Mouse (Mus musculus) c-Kit-positive CD71-negative TER-119-negative erythroid progenitor cells, embryonic 14.5 days (primary cell): ENCODE measurements around the gene Gm11549.
A peak's percentile ranks its signal among the peaks of the same experiment; 100 is the strongest.

Experiments used
- DNase-seq: peaks from one replicate; pipeline ENCODE4 v3.0.0-alpha.2; 2013; ENCODE audit warnings: low read depth

Gm11549 gene

DNA sequence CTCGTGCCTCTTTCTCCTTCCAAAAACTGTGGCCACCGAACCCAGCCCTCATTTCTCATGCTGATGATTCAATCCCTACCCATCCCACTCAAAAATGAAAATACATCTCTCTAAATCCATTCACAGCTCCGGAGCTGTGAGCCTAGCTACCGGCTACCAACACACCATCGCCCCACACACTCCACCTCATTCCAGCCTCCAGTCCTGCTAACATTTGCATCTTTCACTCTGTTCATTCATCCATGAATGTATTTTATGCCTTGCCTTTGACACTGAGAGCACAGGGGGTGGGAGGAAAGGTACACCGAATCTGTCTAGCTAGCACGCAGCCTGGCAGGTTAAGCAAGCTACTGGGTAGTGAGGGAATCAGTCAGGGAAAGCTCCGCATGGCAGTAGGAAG lies 42.8 kb downstream of the Gm11549 start:
- no peak for DNase-seq

DNA sequence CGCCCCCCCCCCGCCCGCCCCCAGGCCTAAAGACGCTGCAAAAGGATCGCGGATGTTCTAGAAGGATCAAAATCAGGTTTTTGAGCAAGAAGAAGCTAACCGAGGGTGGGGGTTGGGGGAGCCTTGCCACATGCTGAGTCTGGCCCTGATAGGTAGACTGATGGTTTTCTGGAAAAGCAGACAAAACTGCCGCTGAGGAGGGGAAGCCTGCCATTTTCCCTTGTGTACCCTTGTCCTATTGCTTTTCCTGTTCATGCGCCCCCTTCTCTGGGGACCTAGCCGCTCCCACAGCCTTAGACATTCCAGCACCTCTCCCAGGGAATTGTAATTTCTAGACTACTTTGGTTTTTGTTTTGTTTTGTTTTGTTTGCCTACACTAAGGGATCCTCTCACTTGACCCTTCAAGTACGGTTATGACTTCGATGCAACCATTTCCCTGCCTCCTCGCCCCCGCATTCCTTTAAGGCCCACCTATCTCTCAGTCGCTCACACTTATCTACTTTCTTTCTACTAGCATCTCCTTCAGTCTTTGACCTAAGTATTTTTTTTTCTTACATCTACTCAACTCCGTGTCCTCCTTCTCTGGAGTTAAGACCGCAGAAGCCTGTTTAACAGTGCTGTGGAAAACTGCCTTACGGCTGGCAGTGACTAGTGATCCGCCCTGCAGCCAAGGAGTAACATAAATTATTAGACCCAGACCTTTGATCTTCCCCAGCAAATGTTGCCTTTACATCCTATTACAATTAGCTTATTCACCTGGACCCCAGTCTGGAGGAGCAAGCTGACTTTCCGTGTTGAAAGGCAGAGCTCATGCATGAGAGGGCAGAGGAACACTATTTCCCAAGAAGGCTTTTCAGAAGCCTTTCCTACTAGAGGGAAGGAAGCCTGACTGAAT lies 45.1 kb downstream of the Gm11549 start:
- DNase-seq: no peak

DNA sequence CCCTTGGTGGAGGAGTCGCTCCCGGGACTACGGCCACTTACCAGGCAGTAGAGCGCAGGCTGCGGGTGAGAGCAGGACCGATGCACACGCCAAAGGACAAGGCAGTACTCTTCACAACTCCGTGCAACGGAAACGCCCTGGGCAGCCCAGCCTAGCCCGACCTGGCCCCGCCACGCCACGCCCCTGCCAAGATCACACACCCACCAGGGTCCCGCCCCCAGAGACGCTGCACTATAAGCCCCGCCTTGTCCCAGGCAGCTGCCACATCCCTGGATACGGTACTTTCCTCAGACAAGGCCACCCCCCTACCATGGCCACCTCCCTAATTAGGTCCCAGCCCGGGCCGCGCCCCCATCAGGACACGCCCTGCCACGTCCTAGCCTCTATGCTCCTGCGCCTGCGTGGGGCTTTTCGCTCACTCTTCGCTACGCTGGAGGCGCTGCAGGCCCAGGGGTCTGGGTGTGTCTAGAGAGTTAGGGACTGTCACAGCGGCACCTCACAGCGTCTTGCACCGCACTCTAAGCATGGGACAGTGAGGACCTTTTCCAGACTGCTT lies 46.0 kb downstream of the Gm11549 start, which contains the start of the genes Anxa5 and 1810062G17Rik:
Anxa5 (minus strand) TSS at position 363 of the 556 bp plus-strand sequence.
1810062G17Rik (plus strand) TSS at position 406 of the 556 bp plus-strand sequence.
- peak; percentile 93 for DNase-seq

DNA sequence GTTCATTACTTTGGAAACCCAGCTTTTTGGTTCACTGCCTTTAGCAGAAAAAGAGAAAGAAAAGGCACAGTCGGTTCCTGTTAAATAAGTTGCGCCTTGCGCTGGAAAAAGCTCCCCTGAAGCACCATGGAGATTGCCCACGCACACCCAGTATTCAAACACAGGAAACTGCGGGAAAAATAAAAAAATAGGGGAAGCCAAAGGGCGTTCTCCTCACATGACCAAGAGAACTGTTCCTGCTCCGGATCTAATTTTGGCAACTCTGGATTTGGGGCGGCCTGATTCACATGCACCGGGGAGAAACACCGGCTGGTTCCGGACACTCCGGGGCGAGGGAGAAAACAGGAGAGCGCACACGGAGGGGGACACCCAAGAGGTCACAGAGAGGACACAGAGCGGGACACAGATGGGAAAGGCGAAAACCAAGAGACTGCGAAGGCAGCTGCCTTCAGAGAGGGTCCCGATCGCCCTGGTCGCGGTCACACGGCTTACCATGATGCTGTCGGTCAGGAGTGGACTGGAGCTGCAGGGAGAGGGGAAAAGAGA lies 46.6 kb downstream of the Gm11549 start:
- DNase-seq: no peak

DNA sequence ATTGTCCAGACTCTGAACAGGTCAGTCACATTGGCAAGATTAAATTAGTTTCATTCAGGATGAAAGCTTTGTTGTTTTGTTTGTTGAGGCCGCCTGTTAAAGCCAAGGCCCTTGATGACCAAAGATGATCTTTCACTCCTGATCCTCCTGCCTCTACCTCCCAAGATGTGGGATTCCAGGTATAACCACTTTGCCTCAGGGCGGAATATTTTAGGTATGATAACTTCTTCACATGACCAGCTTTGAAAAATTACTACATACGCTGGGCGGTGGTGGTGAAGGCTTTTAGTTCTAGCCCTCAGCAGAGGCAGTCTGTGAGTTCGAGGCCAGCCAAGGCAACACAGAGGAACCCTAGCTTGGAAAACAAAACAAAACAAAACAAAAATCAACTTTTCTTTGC lies 47.2 kb downstream of the Gm11549 start:
- DNase-seq: no peak

DNA sequence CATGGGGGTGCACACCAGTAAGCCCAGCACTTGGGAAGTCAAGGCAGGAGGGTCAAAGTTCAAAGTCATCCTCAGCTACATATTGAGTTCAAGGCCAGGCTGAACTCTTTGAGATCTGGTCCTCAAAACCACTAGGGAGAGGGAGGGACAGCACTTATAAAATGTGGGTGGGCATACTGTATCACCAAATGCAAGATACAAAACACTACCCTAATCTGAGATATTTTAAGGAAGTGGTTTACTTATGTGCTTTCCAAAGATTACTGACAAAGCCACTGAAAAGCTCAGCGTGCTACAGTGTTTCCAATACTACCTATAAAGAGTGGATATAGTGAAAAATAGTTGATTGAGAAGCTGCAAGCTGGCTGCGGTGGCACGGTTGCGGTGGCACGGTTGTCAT lies 48.4 kb downstream of the Gm11549 start:
- DNase-seq: no peak

DNA sequence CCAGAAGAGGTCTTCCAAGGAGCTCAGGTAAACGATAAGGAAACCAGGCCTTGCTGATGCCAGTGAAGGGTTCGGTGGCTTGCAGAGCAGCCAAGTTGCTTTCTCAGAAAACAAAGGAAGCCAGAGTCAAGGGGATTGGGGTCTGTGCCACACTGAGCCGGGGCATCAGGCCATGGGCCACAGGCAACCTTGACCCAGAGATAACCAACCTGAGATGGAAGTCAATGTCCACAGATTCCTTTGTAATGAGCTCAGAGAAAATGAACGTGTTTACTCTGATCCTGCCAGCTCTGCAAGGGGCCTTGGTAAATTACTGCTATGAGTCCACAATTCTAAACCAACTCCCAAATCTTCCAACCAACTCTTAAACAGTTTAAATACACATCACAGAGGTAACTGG lies 49.8 kb downstream of the Gm11549 start:
- DNase-seq: no peak

DNA sequence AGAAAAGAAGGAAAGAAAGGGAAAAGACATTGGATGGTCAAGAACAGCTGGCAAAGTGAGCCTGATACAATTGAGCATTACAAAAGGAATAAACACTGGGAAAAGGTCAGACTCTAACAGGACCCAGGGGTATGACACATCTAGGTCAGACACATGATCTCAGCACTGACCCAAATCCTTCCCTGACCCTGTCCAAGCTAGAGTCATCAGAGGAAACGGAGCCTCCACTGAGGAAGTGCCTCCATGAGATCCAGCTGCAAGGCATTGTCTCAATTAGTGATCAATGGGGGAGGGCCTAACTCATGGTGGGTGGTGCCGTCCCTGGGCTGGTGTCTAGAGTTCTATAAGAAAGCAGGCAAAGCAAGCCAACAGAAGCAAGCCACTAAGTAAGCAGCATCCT lies 52.7 kb downstream of the Gm11549 start:
- no peak for DNase-seq

DNA sequence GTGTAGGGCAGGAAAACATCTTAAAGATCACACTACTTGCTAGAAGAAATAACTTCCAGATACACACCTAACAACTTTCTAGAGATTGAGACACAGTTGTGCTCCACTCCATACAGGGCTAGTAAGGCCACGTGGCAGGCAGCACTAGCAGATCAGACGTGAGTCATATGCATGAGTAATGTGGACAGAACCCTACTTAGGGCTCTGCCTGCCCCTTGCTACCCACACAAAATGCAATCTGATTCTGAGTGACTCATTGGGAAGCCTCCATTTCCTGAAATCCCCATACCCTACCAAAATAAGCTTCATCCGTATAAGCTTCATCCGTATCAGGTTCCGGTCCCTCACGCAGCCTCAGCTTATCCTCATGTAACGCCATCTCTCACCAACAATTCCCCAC lies 54.0 kb downstream of the Gm11549 start:
- no peak for DNase-seq

DNA sequence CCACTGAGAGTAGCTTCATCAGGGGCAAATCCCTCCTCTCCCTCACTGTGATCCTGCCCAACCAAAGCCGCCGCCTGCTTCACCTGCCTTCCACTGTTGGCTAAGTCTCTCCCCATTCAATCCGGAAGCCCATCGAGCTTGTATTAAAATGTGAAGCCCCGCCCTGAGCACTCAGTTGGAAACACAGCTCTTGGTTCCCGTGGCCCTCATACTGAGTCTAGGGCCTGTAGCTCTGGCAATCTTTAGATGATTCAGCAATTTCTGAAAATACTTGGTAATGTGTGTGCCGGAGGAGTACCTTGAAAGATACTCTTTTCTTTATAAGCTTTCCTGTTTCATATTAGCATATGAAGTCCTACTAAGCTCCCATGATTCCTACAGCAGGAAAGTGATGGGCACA lies 56.1 kb downstream of the Gm11549 start:
- no peak for DNase-seq
